Mouse (Mus musculus): ENCODE measurements around the gene Ythdf1. TPM values are rescaled to one million over a fixed set of nuclear protein-coding genes. Genes with fewer than 3 reads are reported as not detected.

The Ythdf1 gene
- 98.8 TPM for total RNA-seq (2023)

GRCm38 (mm10) chr2:180920810-180921400 lies at the start of gene Ythdf1:
Ythdf1 (minus strand) TSS chr2:180920949.

GRCm38 (mm10) chr2:180967010-180967763 lies 46.4 kb upstream of the Ythdf1 start, which contains the start of gene Arfgap1:
Arfgap1 (plus strand) TSS chr2:180967225.

GRCm38 (mm10) chr2:180954061-180955047 lies 33.6 kb upstream of the Ythdf1 start, which contains the start of gene Nkain4:
Nkain4 (minus strand) TSS chr2:180954699.

GRCm38 (mm10) chr2:180928723-180929122 lies 8.0 kb upstream of the Ythdf1 start, which contains the start of gene Birc7:
Birc7 (plus strand) TSS chr2:180929023.

Other genes starting within 250 kb of the Ythdf1 start
- gene Dido1, start 210.9 kb downstream of the Ythdf1 start, total RNA-seq (2023), result 101 TPM
- 52.0 TPM for gene Gid8, start 210.8 kb downstream of the Ythdf1 start, total RNA-seq (2023)
- gene Slc17a9, start 195.7 kb downstream of the Ythdf1 start, total RNA-seq (2023), result 52.9 TPM
- not detected for gene Bhlhe23, start 144.0 kb downstream of the Ythdf1 start, total RNA-seq (2023)
- not detected for gene Birc7, start 8.1 kb upstream of the Ythdf1 start, total RNA-seq (2023)
- not detected for gene Nkain4, start 33.8 kb upstream of the Ythdf1 start, total RNA-seq (2023)
- gene Arfgap1, start 46.3 kb upstream of the Ythdf1 start, total RNA-seq (2023), result 71.6 TPM
- 5.2 TPM for gene Col20a1, start 65.6 kb upstream of the Ythdf1 start, total RNA-seq (2023)
- not detected for gene Chrna4, start 122.6 kb upstream of the Ythdf1 start, total RNA-seq (2023)
- gene Kcnq2, start 214.4 kb upstream of the Ythdf1 start, total RNA-seq (2023), result not detected
- gene Eef1a2, start 236.1 kb upstream of the Ythdf1 start, total RNA-seq (2023), result not detected